Mouse (Mus musculus) small intestine, adult 2 months (tissue): Measurements from ENCODE around the gene Amt.

Experiments used
- CTCF ChIP-seq: fragments of 200-500 bp; IDR thresholded peaks from 2 replicates; pipeline ENCODE4 v1.5.1; 2012; ENCODE audit warnings: low read depth, mild to moderate bottlenecking, control low read depth, inconsistent platforms, low read length, moderate library complexity, mixed read lengths; ENCODE audit not compliant: insufficient replicate concordance, insufficient read length; ENCODE audit errors: extremely low read depth
- POLR2A ChIP-seq: fragments of 200-500 bp; IDR thresholded peaks from 2 replicates; pipeline ENCODE4 v1.6.1; 2012; ENCODE audit warnings: low read depth, mild to moderate bottlenecking, control low read depth, inconsistent platforms, low read length, moderate library complexity

GRCm38 (mm10) chr9:108290773-108291172 lies 5.9 kb upstream of the Amt start:
- no peak for TF ChIP-seq CTCF
- no peak for TF ChIP-seq POLR2A
